Mouse (Mus musculus): ENCODE results near the gene Emsy. TPM values are rescaled to one million over a fixed set of nuclear protein-coding genes. Genes with fewer than 3 reads are reported as not detected.

Emsy gene
- total RNA-seq, 2 experiments from 2014 or later = 19.7 to 22.3 TPM

- peak; percentile 48; the same call in 1 of the 2 replicates for TF ChIP-seq CTCF (IDR thresholded peaks at IDR 0.05)
- peak overlapping the region; percentile 96 for H3K4me3 ChIP-seq
- intact Hi-C loops (cut with DNase I) = no loop called here
- peak overlapping the region; percentile 96 for H3K27ac ChIP-seq
- DNase-seq = peak; percentile 85
These were observed 677 bp downstream of the Emsy start for GRCm38 (mm10) chr7:98655681-98656530.

GRCm38 (mm10) chr7:98651651-98652050 lies 4.9 kb downstream of the Emsy start:
- DNase-seq = no peak
- no peak overlapping the region for H3K27ac ChIP-seq
- peak; percentile 10; the same call in 1 of the 2 replicates for TF ChIP-seq CTCF (IDR thresholded peaks at IDR 0.05)
- intact Hi-C loops (cut with DNase I) = no loop called here
- H3K4me3 ChIP-seq = no peak overlapping the region

- DNase-seq = no peak
- H3K4me3 ChIP-seq = no peak overlapping the region
- TF ChIP-seq CTCF (IDR thresholded peaks at IDR 0.05) = no peak
- intact Hi-C loops (cut with DNase I) = no loop called here
- no peak overlapping the region for H3K27ac ChIP-seq
These were observed 12.3 kb downstream of the Emsy start for GRCm38 (mm10) chr7:98644238-98644637.

- intact Hi-C loops (cut with DNase I) = no loop called here
- Histone ChIP-seq H3K27ac (no peak overlapping the region), H3K4me3 (no peak overlapping the region)
- no peak for TF ChIP-seq CTCF (IDR thresholded peaks at IDR 0.05)
- no peak for DNase-seq
These were observed 20.0 kb downstream of the Emsy start for GRCm38 (mm10) chr7:98636607-98637006.

DNA sequence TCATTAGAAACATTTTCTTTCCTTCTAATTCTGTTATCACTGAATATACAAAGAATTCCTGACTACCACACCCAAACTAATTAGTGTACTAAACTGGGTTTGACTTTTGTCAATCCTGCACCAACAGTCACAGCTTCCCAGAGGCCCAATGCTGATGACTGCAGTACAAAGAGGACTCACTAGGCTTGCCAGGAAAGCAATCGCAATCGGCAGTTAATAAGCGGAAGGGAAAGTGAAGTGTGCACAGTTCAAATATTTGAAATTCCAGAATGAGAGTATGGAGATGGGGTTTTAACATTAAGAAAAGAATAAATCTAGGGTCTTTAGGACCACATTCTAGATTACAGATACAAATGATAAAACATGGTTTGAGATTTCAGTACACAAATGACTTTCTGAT lies 23.6 kb downstream of the Emsy start:
- intact Hi-C loops (cut with DNase I) = no loop called here
- TF ChIP-seq CTCF (IDR thresholded peaks at IDR 0.05) = no peak
- DNase-seq = no peak
- H3K4me3 ChIP-seq = no peak overlapping the region
- H3K27ac ChIP-seq = no peak overlapping the region

GRCm38 (mm10) chr7:98629947-98630346 lies 26.6 kb downstream of the Emsy start:
- Histone ChIP-seq H3K27ac (no peak overlapping the region), H3K4me3 (no peak overlapping the region)
- intact Hi-C loops (cut with DNase I) = no loop called here
- TF ChIP-seq CTCF (IDR thresholded peaks at IDR 0.05) = no peak
- no peak for DNase-seq

DNA sequence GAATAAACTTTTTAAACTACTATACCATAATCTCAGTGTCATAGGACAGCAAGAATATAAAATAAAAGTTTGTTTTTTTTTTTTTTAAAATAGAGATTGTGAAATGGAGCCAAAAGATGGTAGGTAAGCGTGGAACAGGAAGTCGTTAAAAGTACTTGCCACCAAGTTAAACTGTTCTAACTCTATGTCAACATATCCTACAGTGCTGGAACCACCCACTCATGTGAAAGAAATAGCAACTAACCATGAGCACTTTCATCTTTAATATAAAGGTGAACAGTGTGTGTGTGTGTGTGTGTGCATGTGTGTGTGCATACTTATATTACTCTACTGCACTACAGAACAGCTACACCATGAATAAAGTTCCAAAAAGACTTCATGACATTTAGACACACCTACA lies 38.8 kb downstream of the Emsy start:
- no peak for DNase-seq
- no peak for TF ChIP-seq CTCF (IDR thresholded peaks at IDR 0.05)
- intact Hi-C loops (cut with DNase I) = no loop called here
- Histone ChIP-seq H3K4me3 (no peak overlapping the region), H3K27ac (no peak overlapping the region)

DNA sequence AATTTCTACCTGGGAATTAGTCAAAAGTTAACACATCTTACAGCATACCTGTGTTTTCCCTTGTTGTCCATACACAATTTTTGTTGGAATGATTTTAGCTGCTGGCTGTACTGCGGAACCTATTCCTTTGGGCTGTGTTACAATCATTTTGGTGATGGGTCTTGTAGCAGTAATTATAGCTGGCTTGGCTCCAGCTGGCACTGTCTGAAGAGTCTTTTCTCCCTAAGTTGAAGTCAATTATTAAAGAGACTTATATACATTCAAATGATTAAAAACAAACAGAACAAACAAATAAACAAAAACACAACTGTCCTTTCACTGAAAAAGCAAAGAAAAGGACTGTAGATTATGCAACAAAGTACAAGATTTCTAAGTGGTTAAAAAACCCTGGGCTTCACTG lies 43.6 kb downstream of the Emsy start:
- intact Hi-C loops (cut with DNase I) = no loop called here
- no peak overlapping the region for H3K4me3 ChIP-seq
- H3K27ac ChIP-seq = no peak overlapping the region
- no peak for TF ChIP-seq CTCF (IDR thresholded peaks at IDR 0.05)
- DNase-seq = no peak

- Histone ChIP-seq H3K27ac (no peak overlapping the region), H3K4me3 (no peak overlapping the region)
- peak; percentile 37; the same call in 1 of the 2 replicates for TF ChIP-seq CTCF (IDR thresholded peaks at IDR 0.05)
- intact Hi-C loops (cut with DNase I) = no loop called here
- no peak for DNase-seq
These were observed 48.1 kb downstream of the Emsy start for GRCm38 (mm10) chr7:98608520-98608919.

DNA sequence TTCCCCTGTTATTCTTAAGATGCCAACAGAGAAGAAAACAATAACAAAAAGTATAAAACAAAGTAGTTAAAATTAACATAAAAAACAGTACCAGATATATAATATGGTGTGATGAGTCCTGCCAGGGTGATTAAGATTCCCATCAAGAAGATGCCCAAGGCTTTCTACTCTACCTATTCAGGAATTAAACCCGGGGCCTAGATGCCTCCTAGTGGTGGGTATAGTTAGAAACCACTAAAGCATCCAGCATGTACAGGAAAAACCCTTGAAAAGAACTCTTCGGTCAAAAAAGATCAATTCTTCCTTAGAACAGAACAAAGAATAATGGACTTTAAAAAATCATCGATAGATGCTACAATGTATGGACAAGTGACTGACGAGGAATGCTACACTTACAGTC lies 49.4 kb downstream of the Emsy start:
- Histone ChIP-seq H3K4me3 (no peak overlapping the region), H3K27ac (no peak overlapping the region)
- intact Hi-C loops (cut with DNase I) = no loop called here
- TF ChIP-seq CTCF (IDR thresholded peaks at IDR 0.05) = peak; percentile 64
- DNase-seq = no peak

DNA sequence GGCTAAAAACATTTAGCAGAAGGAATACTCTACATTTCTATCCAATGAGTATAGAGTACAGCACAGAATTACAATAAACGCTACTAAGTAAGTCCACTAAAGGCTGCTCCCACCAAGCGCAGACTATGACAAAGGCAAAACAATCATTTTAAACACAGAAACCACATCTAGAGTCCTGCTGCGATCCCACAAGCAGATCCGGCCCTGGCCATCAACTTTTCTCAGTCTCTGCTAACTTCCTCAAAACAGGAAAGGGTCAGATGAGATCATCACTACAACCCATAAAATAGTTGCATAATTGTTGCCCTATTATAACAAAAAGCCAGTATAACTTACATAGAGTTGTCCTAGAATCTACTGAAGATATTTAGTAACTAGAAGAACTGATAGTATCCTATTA lies 54.9 kb downstream of the Emsy start:
- intact Hi-C loops (cut with DNase I) = no loop called here
- Histone ChIP-seq H3K27ac (no peak overlapping the region), H3K4me3 (no peak overlapping the region)
- no peak for TF ChIP-seq CTCF (IDR thresholded peaks at IDR 0.05)
- no peak for DNase-seq

- no peak overlapping the region for H3K27ac ChIP-seq
- no peak overlapping the region for H3K4me3 ChIP-seq
- DNase-seq = no peak
- intact Hi-C loops (cut with DNase I) = no loop called here
- no peak for TF ChIP-seq CTCF (IDR thresholded peaks at IDR 0.05)
These were observed 59.2 kb downstream of the Emsy start for GRCm38 (mm10) chr7:98597402-98597801.

- Histone ChIP-seq H3K27ac (no peak overlapping the region), H3K4me3 (no peak overlapping the region)
- intact Hi-C loops (cut with DNase I) = no loop called here
- TF ChIP-seq CTCF (IDR thresholded peaks at IDR 0.05) = no peak
- no peak for DNase-seq
These were observed 61.9 kb downstream of the Emsy start for GRCm38 (mm10) chr7:98594731-98595130.

DNA sequence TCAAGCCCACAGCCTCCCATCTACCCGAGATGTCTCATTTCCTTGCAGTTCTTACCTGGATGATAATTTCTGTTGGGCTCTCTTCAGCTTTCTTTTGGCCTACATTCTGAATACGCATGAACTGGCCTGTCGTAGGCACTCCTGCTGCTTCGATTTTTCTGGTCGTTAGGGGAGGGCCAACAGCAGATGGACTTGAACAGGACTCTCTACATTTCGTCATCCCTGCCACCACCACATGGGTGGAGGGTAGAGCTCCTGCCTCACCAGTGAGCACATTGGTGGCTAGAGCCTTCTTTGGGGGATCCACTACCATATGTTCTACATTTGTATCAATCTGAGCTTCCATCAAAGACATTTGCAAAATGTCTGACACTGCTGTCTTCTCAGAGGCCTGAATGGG lies 63.3 kb downstream of the Emsy start:
- intact Hi-C loops (cut with DNase I) = no loop called here
- TF ChIP-seq CTCF (IDR thresholded peaks at IDR 0.05) = no peak
- Histone ChIP-seq H3K4me3 (no peak overlapping the region), H3K27ac (no peak overlapping the region)
- no peak for DNase-seq
